Mouse (Mus musculus): ENCODE data around the gene Pik3c2a.

Gene Pik3c2a

GRCm38 (mm10) chr7:116298389-116298788 lies 144.9 kb downstream of the Pik3c2a start:
- no peak for DNase-seq (ENCODE audit: low spot score)

- peak; percentile 24 for DNase-seq (ENCODE audit: low spot score)
Measured at GRCm38 (mm10) chr7:116294961-116295360, 148.3 kb downstream of the Pik3c2a start.

- DNase-seq (ENCODE audit: low spot score), result peak; percentile 46
Measured at GRCm38 (mm10) chr7:116292377-116292776, 150.9 kb downstream of the Pik3c2a start.

GRCm38 (mm10) chr7:116290559-116290958 lies 152.7 kb downstream of the Pik3c2a start:
- no peak for DNase-seq (ENCODE audit: low spot score)

- DNase-seq (ENCODE audit: low spot score), result no peak
Measured at GRCm38 (mm10) chr7:116288996-116289395, 154.3 kb downstream of the Pik3c2a start.

GRCm38 (mm10) chr7:116287959-116288358 lies 155.3 kb downstream of the Pik3c2a start:
- no peak for DNase-seq (ENCODE audit: low spot score)
